Mouse (Mus musculus): Measurements from ENCODE around the gene Endov.

Gene Endov

GRCm38 (mm10) chr11:119515823-119516676 is 24.9 kb downstream of the Endov start:
- in situ Hi-C loops (cut with MboI; ENCODE audit: unreplicated experiment in 2 of 2), result no loop called here

DNA sequence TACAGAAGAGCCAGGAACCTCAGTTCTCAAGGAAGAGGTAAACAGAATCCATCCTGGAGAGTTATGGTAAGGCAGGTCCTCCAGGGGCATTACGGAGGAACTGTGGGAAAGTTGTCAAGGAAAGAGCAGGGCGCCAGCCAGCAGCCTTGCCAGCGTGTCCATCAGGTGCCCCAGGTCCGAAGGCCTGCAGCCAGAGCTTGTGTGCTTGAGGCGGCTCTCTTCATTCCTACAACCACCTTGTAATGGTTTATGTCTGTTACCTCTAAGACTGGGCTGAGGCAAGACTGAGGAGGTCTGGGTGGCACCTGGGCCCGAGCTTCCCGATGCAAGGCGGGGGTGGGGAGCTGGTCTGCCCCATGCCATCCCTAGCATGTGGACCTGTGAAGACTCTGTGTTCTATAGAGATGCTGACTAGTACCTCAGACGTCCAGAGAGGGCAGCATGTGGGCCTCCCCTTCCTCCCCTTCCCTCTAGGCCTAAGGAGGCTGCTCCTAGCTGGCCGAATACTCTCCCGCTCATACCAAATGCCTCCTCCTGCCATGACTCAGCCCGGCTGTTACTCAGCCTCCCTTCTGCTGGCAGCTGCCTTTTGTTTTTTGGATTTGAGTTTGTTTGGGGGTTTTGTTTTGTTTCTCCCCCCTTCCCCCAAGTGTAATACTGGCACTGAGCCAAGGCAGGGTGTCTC is 25.7 kb downstream of the Endov start:
- in situ Hi-C loops (cut with MboI; ENCODE audit: unreplicated experiment in 2 of 2), result no loop called here

DNA sequence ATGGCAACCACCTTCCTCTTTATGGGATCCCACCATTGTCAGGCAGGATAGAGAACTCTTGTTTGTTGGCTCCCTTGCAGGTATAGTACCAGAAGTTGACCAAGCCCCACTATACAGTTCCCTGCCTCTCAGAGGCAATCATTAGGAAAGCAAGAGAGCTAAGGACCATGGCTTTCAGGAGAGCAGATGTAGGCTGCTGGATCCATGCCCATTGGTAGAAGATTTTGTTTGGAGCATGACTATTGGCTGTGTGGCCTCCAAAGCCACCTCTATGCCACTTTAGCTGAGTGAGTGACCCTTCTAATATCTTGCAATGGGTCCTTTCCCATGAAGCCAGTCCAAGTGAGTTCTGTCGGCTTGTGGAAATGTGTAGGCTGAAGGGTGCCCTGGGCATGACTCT is 28.2 kb downstream of the Endov start:
- in situ Hi-C loops (cut with MboI; ENCODE audit: unreplicated experiment in 2 of 2), result no loop called here

GRCm38 (mm10) chr11:119520005-119520712 is 29.0 kb downstream of the Endov start:
- in situ Hi-C loops (cut with MboI; ENCODE audit: unreplicated experiment in 2 of 2), result no loop called here

- in situ Hi-C loops (cut with MboI; ENCODE audit: unreplicated experiment in 2 of 2), result no loop called here
These were observed 29.5 kb downstream of the Endov start for GRCm38 (mm10) chr11:119520713-119521063.

DNA sequence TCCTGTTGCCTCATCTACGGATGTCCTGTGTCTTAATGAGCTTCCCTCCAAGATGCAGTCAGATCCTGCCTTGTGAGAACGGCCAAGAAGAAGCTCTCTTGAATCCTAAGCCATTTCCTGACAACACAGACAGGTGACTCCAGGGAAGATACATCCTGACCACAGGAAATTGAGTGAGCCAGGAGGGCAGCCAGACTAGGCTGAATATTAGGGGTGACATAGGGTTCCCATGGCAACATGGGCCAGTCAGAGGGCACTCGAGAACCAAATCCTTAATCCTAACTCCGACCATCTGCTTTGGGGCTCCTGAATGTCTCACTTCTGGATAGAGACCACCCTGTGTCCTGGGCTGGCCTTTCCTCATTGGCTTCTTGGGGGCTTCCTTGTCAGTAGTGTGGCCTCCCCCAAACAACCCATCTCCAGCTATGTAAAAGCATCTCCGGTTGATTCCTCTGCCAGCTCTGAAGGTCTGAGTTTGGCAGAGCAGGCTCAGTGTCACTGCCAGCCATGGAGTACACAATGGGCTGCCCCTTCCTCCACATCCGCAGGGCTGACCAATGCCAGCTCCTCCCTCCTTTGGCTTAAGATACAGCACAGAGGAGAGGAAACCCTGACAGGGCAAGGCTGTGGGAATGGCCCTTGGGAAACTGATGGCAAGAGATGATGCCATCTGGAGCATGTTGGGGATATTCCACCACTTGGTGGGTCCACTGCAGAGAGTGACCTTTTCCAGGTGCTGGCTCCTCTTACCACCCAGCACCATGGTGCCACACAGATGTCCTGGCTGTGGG is 31.0 kb downstream of the Endov start:
- in situ Hi-C loops (cut with MboI; ENCODE audit: unreplicated experiment in 2 of 2), result no loop called here

DNA sequence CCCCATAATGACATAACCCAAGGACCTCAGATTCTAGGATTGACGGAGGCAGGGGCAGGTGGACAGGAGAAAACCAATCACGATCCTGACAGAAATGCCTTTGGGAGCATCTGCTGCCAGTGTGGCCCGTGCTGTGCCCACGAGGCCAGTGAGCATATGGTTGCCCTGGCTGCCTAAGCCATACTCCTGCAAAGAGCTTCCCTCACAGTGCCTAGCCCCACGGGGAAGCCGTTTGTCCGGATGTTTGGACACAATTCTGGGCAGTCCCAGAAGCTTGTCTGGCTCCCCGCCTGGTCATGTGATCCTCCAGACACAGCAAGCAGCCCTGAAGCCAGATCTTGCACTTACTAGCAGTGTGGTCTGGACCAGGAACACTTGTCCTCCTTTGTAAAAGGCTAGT is 31.6 kb downstream of the Endov start:
- in situ Hi-C loops (cut with MboI; ENCODE audit: unreplicated experiment in 2 of 2), result no loop called here

- in situ Hi-C loops (cut with MboI; ENCODE audit: unreplicated experiment in 2 of 2), result no loop called here
These were observed 32.2 kb downstream of the Endov start for GRCm38 (mm10) chr11:119523392-119523791.

GRCm38 (mm10) chr11:119524545-119524949 is 33.4 kb downstream of the Endov start:
- in situ Hi-C loops (cut with MboI; ENCODE audit: unreplicated experiment in 2 of 2), result no loop called here

- in situ Hi-C loops (cut with MboI; ENCODE audit: unreplicated experiment in 2 of 2), result no loop called here
These were observed 35.2 kb downstream of the Endov start for GRCm38 (mm10) chr11:119526068-119526966.

DNA sequence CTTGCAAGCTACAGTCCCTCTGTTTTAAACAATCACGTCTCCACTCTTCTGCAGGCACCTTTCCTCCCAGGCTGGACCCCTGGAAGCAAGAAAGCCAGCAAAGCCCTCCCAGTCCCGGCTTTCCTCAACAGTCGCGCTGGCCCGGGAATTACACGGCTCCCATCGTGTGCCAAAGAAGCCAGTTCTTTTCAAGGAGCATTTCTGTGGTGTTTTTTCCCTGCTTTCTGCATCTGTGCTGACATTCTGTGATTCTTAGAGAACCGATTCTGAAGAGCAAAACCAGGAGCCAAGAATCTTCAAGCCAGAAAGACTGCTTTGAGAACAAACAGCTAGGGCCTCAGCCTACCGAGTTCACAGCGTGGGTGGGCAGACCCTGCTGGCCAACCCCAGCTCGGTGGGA is 37.8 kb downstream of the Endov start:
- in situ Hi-C loops (cut with MboI; ENCODE audit: unreplicated experiment in 2 of 2), result no loop called here

DNA sequence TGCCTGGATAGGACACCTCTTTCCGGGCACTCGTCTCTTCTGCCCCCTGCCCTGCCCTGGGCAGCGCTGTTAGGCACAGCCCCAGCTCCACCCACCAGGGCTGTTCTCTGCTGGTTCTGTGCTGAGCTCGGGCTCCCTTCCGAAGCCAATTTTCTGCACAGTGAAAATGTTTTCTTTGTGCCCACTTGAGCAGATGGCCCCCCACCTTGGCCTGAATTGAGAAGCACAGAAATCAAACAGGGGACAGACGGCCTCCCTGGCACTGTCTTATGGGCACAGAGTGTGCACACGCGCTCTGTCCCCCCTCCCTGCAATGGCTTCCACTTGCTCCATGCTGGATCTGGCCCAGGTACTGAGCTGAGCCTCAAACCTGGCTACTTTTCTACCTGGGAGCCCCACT is 41.3 kb downstream of the Endov start:
- in situ Hi-C loops (cut with MboI; ENCODE audit: unreplicated experiment in 2 of 2), result no loop called here

DNA sequence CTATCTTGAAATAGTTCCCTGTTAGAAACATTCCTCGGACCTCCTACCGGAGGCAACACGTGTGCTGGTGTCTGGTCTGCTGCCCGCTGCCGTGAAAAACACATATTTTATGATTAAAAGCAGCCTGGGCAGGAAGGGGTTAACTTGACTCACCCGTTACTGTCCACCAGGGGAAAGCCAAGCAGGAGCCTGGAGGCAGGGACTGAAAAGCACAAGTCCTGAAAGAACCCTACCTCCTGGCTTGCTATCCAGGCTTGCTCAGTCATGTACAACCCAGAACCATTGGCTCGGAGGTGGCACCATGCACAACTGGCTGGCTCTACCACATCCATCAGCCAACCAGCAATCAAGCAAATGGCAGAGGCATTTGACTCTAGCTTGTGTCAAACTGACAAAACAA is 42.6 kb downstream of the Endov start:
- in situ Hi-C loops (cut with MboI; ENCODE audit: unreplicated experiment in 2 of 2), result no loop called here

GRCm38 (mm10) chr11:119539944-119540343 is 48.8 kb downstream of the Endov start:
- in situ Hi-C loops (cut with MboI; ENCODE audit: unreplicated experiment in 2 of 2), result no loop called here

DNA sequence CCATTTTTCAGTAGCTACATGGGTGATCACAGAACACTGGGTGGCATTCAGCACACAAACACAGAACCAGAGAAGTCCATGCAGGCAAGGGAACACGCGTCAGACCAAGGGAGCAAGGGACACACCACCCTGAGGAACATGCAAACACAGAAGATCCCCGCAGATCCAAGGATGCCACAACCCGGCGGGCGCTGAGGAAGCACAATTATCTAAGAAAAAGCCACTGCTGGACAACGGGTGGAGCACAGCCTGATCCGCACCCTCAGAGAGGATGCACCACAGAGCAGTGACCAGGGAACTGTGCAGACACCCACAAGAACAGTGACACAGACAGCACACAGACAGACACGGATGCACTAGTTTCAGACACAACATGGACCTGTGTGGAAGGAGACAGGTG is 49.4 kb downstream of the Endov start:
- in situ Hi-C loops (cut with MboI; ENCODE audit: unreplicated experiment in 2 of 2), result no loop called here

GRCm38 (mm10) chr11:119541082-119541481 is 49.9 kb downstream of the Endov start:
- in situ Hi-C loops (cut with MboI; ENCODE audit: unreplicated experiment in 2 of 2), result no loop called here

DNA sequence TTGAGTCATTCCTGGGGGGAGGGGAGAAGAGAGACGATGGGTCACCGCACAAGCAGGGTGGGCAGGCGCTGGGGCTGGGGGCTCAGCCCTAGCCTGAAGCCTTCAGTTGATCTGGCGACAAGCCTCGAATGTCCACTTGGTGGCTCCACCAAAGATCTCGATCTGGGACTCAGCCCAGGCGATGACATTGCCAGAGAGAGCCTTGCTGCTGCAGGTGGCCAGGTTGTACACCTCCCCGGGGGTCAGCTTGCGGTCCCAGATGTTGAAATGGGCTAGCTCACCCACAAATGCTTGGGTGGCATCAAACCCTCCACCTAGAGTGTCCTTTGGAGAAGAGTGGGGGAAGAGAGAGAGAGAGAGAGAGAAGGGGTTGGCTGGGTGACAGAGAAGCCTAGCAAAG is 51.2 kb downstream of the Endov start:
- in situ Hi-C loops (cut with MboI; ENCODE audit: unreplicated experiment in 2 of 2), result no loop called here

GRCm38 (mm10) chr11:119542886-119543285 is 51.7 kb downstream of the Endov start:
- in situ Hi-C loops (cut with MboI; ENCODE audit: unreplicated experiment in 2 of 2), result no loop called here

GRCm38 (mm10) chr11:119543816-119544517 is 52.8 kb downstream of the Endov start:
- in situ Hi-C loops (cut with MboI; ENCODE audit: unreplicated experiment in 2 of 2), result no loop called here

All from v-Abl transformed pro-B cells (cell line).